24 mouse cellular contexts compared by ENCODE assay signal in genomic region chr8:113125586-113125985, GRCm38 (mm10).
DNase-seq lines count a peak whose midpoint lies in the region; ATAC-seq and TF ChIP-seq lines count a peak whose summit lies in the region.
"Had no signal": no experiment of that assay in that cellular context is flagged by ENCODE, and none has a peak within 500 bp of the region (broad histone marks: within the 10 kb centered on the region; RNA-seq: fewer than 3 reads in every experiment).

No protein-coding gene starts in this region.

- H3K27me3 ChIP-seq in hindbrain, postnatal 0 days (ENCODE audit: insufficient read depth, low read length) = no peaks in the 10 kb centered on the region
- H3K27me3 ChIP-seq in hindbrain, embryonic 12.5 days = no peaks in the 10 kb centered on the region
- no peaks in the 10 kb centered on the region for H3K27me3 ChIP-seq in midbrain, embryonic 14.5 days (ENCODE audit: control insufficient read depth, insufficient read depth, low read length)
- no peaks in the 10 kb centered on the region for H3K27me3 ChIP-seq in midbrain, embryonic 11.5 days (ENCODE audit: control insufficient read depth, insufficient read depth, low read length)
- no peaks in the 10 kb centered on the region for H3K27me3 ChIP-seq in midbrain, postnatal 0 days (ENCODE audit: insufficient read depth, low read length)
- no peaks in the 10 kb centered on the region for H3K27me3 ChIP-seq in midbrain, embryonic 13.5 days
- H3K27me3 ChIP-seq: embryonic facial prominence, embryonic 13.5 days; embryonic facial prominence, embryonic 15.5 days; forebrain, embryonic 12.5 days had no signal

- no peaks in the 10 kb centered on the region for H3K9me3 ChIP-seq in hindbrain, postnatal 0 days (ENCODE audit: low read length)
- no peaks in the 10 kb centered on the region for H3K9me3 ChIP-seq in hindbrain, embryonic 12.5 days (replicated peaks)
- no peaks in the 10 kb centered on the region for H3K9me3 ChIP-seq in midbrain, embryonic 14.5 days (ENCODE audit: control insufficient read depth, low read length)
- no peaks in the 10 kb centered on the region for H3K9me3 ChIP-seq in midbrain, embryonic 11.5 days (ENCODE audit: control insufficient read depth, low read length)
- no peaks in the 10 kb centered on the region for H3K9me3 ChIP-seq in midbrain, postnatal 0 days (ENCODE audit: low read length)
- H3K9me3 ChIP-seq in midbrain, embryonic 13.5 days = no peaks in the 10 kb centered on the region
- H3K9me3 ChIP-seq: embryonic facial prominence, embryonic 13.5 days; embryonic facial prominence, embryonic 15.5 days; forebrain, embryonic 10.5 days; forebrain, embryonic 12.5 days had no signal

- no peak for TF ChIP-seq CTCF in hindbrain, postnatal 0 days (IDR thresholded peaks at IDR 0.05; ENCODE audit: low read depth)
- no peak for TF ChIP-seq CTCF in midbrain, postnatal 0 days (IDR thresholded peaks at IDR 0.05)

- no peaks in the 10 kb centered on the region for H3K4me1 ChIP-seq in hindbrain, postnatal 0 days (ENCODE audit: insufficient read depth, low read length)
- no peaks in the 10 kb centered on the region for H3K4me1 ChIP-seq in hindbrain, embryonic 12.5 days
- no peaks in the 10 kb centered on the region for H3K4me1 ChIP-seq in midbrain, embryonic 14.5 days (ENCODE audit: control insufficient read depth, insufficient read depth, low read length)
- H3K4me1 ChIP-seq in midbrain, embryonic 11.5 days (ENCODE audit: control insufficient read depth, insufficient read depth, low read length) = no peaks in the 10 kb centered on the region
- H3K4me1 ChIP-seq in midbrain, postnatal 0 days (ENCODE audit: insufficient read depth, low read length) = no peaks in the 10 kb centered on the region
- no peaks in the 10 kb centered on the region for H3K4me1 ChIP-seq in midbrain, embryonic 13.5 days (replicated peaks)
- H3K4me1 ChIP-seq: embryonic facial prominence, embryonic 13.5 days; embryonic facial prominence, embryonic 15.5 days; forebrain, embryonic 10.5 days; forebrain, embryonic 12.5 days had no signal

- H3K36me3 ChIP-seq in hindbrain, postnatal 0 days (ENCODE audit: insufficient read depth, low read length) = no peaks in the 10 kb centered on the region
- H3K36me3 ChIP-seq in hindbrain, embryonic 12.5 days = no peaks in the 10 kb centered on the region
- H3K36me3 ChIP-seq in midbrain, embryonic 14.5 days (ENCODE audit: control insufficient read depth, insufficient read depth, low read length) = no peaks in the 10 kb centered on the region
- H3K36me3 ChIP-seq in midbrain, embryonic 11.5 days (ENCODE audit: control insufficient read depth, insufficient read depth, low read length) = no peaks in the 10 kb centered on the region
- H3K36me3 ChIP-seq in midbrain, postnatal 0 days (ENCODE audit: insufficient read depth, low read length) = no peaks in the 10 kb centered on the region
- no peaks in the 10 kb centered on the region for H3K36me3 ChIP-seq in midbrain, embryonic 13.5 days
- H3K36me3 ChIP-seq: embryonic facial prominence, embryonic 13.5 days; embryonic facial prominence, embryonic 15.5 days; forebrain, embryonic 10.5 days; forebrain, embryonic 12.5 days had no signal

- peak; percentile 37 for DNase-seq in hindbrain, postnatal 0 days (ENCODE audit: low spot score)
- peak; percentile 64 for DNase-seq in midbrain, embryonic 14.5 days
- DNase-seq in midbrain, embryonic 11.5 days (ENCODE audit: low spot score, missing footprints) = no peak
- peak; percentile 40 for DNase-seq in midbrain, postnatal 0 days (ENCODE audit: low spot score)
- peak; percentile 10 for DNase-seq in brain, embryonic 18.5 days (ENCODE audit: low read depth, low spot score)
- no peak for DNase-seq in spleen, postnatal 36 days (ENCODE audit: low spot score in 2 of 2)
- DNase-seq: adrenal gland, adult 2 months; adrenal gland, postnatal 10 days; adrenal gland, postnatal 25 days; cerebellum, adult 11 months; cerebellum, adult 18-20 months; cerebellum, adult 8-10 months; cerebellum, adult 9-11 months; cerebellum, postnatal 14 days; cerebellum, postnatal 36 days; embryo, embryonic 11 days; forebrain, postnatal 0 days had no signal

- 60% methylated on average over 6 of the region's 6 CpGs for WGBS in hindbrain, postnatal 0 days
- WGBS in hindbrain, embryonic 12.5 days = 77% methylated on average over 6 of the region's 6 CpGs
- WGBS in midbrain, embryonic 14.5 days = 70% methylated on average over 6 of the region's 6 CpGs
- 77% methylated on average over 6 of the region's 6 CpGs for WGBS in midbrain, embryonic 11.5 days
- WGBS in midbrain, postnatal 0 days = 63% methylated on average over 6 of the region's 6 CpGs
- WGBS in midbrain, embryonic 13.5 days = 72% methylated on average over 6 of the region's 6 CpGs

- H3K27ac ChIP-seq in hindbrain, postnatal 0 days = no peak overlapping the region
- H3K27ac ChIP-seq in hindbrain, embryonic 12.5 days = no peak overlapping the region
- peak overlapping the region; percentile 32; the same call in 1 of the 2 replicates for H3K27ac ChIP-seq in midbrain, embryonic 14.5 days (replicated peaks; ENCODE audit: low read depth, low read length)
- no peak overlapping the region for H3K27ac ChIP-seq in midbrain, embryonic 11.5 days (ENCODE audit: low read depth, low read length)
- no peak overlapping the region for H3K27ac ChIP-seq in midbrain, postnatal 0 days (ENCODE audit: low read depth, low read length)
- H3K27ac ChIP-seq in midbrain, embryonic 13.5 days = no peak overlapping the region
- H3K27ac ChIP-seq: embryonic facial prominence, embryonic 13.5 days; embryonic facial prominence, embryonic 15.5 days; forebrain, embryonic 10.5 days; forebrain, embryonic 12.5 days had no signal

- H3K4me2 ChIP-seq in hindbrain, postnatal 0 days (ENCODE audit: low read depth, low read length) = no peak overlapping the region
- H3K4me2 ChIP-seq in hindbrain, embryonic 12.5 days (replicated peaks) = no peak overlapping the region
- no peak overlapping the region for H3K4me2 ChIP-seq in midbrain, embryonic 14.5 days (ENCODE audit: low read length)
- no peak overlapping the region for H3K4me2 ChIP-seq in midbrain, embryonic 11.5 days
- no peak overlapping the region for H3K4me2 ChIP-seq in midbrain, postnatal 0 days (ENCODE audit: low read depth, low read length, poor library complexity, severe bottlenecking)
- no peak overlapping the region for H3K4me2 ChIP-seq in midbrain, embryonic 13.5 days (replicated peaks)
- H3K4me2 ChIP-seq: embryonic facial prominence, embryonic 13.5 days; embryonic facial prominence, embryonic 15.5 days; forebrain, embryonic 12.5 days had no signal

- ATAC-seq in hindbrain, postnatal 0 days = no peak
- no peak for ATAC-seq in hindbrain, embryonic 12.5 days (ENCODE audit: low FRiP score)
- ATAC-seq in midbrain, embryonic 14.5 days (ENCODE audit: low FRiP score, low TSS enrichment) = no peak
- ATAC-seq in midbrain, embryonic 11.5 days (ENCODE audit: low FRiP score) = no peak
- ATAC-seq in midbrain, postnatal 0 days (ENCODE audit: low FRiP score) = no peak
- ATAC-seq in midbrain, embryonic 13.5 days = no peak
- ATAC-seq: forebrain, postnatal 0 days had no signal

- no peak overlapping the region for H3K9ac ChIP-seq in hindbrain, postnatal 0 days (replicated peaks; ENCODE audit: low read length)
- no peak overlapping the region for H3K9ac ChIP-seq in hindbrain, embryonic 12.5 days
- no peak overlapping the region for H3K9ac ChIP-seq in midbrain, embryonic 14.5 days (replicated peaks; ENCODE audit: low read length)
- H3K9ac ChIP-seq in midbrain, embryonic 11.5 days (ENCODE audit: low read length) = no peak overlapping the region
- H3K9ac ChIP-seq in midbrain, postnatal 0 days (replicated peaks; ENCODE audit: low read length, poor library complexity, severe bottlenecking) = no peak overlapping the region
- H3K9ac ChIP-seq in midbrain, embryonic 13.5 days (replicated peaks) = no peak overlapping the region
- H3K9ac ChIP-seq: embryonic facial prominence, embryonic 13.5 days; embryonic facial prominence, embryonic 15.5 days; forebrain, embryonic 12.5 days; forebrain, postnatal 0 days had no signal

- H3K4me3 ChIP-seq in hindbrain, postnatal 0 days (ENCODE audit: low read length) = no peak overlapping the region
- H3K4me3 ChIP-seq in hindbrain, embryonic 12.5 days = no peak overlapping the region
- no peak overlapping the region for H3K4me3 ChIP-seq in midbrain, embryonic 14.5 days (replicated peaks; ENCODE audit: low read depth, low read length)
- H3K4me3 ChIP-seq in midbrain, embryonic 11.5 days (ENCODE audit: low read depth, low read length) = no peak overlapping the region
- no peak overlapping the region for H3K4me3 ChIP-seq in midbrain, postnatal 0 days (ENCODE audit: low read depth, low read length)
- H3K4me3 ChIP-seq in midbrain, embryonic 13.5 days (replicated peaks) = no peak overlapping the region
- H3K4me3 ChIP-seq: embryonic facial prominence, embryonic 13.5 days; embryonic facial prominence, embryonic 15.5 days; erythroblast, embryonic 14.5 days; forebrain, embryonic 10.5 days; forebrain, embryonic 12.5 days had no signal

Comparison
In these comparisons a context has a peak if more than half of its experiments do, and no peak if none do; other contexts are left out.
1. DNase-seq: peak in hindbrain, postnatal 0 days (single experiment), midbrain, embryonic 14.5 days (single experiment), midbrain, postnatal 0 days (single experiment) and brain, embryonic 18.5 days (single experiment); none in midbrain, embryonic 11.5 days (single experiment) and spleen, postnatal 36 days (0 of 2).